Mouse (Mus musculus): Measurements from ENCODE around the gene Ppp2r5e. TPM values are rescaled to one million over a fixed set of nuclear protein-coding genes. Genes with fewer than 3 reads are reported as not detected.
"Not testable (repeated sequence)": the region's sequence is repeated elsewhere in the genome, so short reads cannot be mapped to it uniquely, and the experiment has no call there.

Ppp2r5e gene
- polyA plus RNA-seq, 1 experiment from 2014 or later = 20.9 TPM

DNA sequence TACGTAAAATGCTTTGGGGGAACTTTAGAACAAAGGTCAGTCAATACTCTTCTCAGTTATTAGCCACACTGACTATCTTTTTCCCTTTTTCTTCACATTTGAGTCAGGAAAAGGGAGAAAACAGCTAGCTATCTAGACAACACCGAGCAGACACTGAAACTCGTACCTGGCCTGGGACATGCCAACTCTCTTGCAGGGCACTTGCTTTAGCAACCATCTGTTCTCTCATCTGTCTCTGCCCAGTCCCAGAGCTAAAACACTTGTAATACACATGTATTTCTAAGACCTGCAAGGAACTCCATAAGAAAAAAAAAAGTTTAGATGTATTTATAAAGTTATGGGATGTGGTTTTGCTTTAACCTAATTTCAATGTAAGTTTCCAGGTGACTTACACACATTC lies 100.4 kb downstream of the Ppp2r5e start:
- WGBS = 91% methylated on average over 3 of the region's 3 CpGs
- no peak overlapping the region for H3K4me2 ChIP-seq
- no peaks in the 10 kb centered on the region for H3K36me3 ChIP-seq (replicated peaks)
- H3K27me3 ChIP-seq (replicated peaks) = no peaks in the 10 kb centered on the region
- H3K27ac ChIP-seq = no peak overlapping the region
- no peak overlapping the region for H3K4me3 ChIP-seq
- no peaks in the 10 kb centered on the region for H3K4me1 ChIP-seq
- H3K9me3 ChIP-seq = no peaks in the 10 kb centered on the region
- no peak overlapping the region for H3K9ac ChIP-seq
- ATAC-seq (replicated peaks) = no peak

DNA sequence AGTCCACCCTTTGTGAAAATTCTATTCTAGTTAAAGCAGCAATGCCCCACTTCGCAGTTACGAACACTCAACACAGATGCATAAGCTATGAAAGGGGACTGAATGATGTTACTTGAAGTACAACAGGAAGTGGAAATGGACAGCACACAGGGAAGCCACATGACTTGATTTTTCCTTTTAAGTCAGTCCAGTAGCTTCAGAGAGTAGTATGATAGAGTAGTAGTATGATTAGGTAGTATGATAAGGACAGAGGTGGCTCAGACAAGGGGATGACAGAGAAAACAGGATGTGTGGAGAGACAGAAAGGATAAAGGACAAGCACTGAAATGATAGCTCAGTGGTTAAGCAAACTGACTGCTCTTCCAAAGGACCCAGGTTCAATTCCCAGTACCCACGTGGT lies 101.4 kb downstream of the Ppp2r5e start:
- H3K4me3 ChIP-seq = no peak overlapping the region
- no peaks in the 10 kb centered on the region for H3K4me1 ChIP-seq
- ATAC-seq (replicated peaks) = no peak
- WGBS = 91% methylated on average over 3 of the region's 3 CpGs
- H3K9ac ChIP-seq = no peak overlapping the region
- H3K4me2 ChIP-seq = no peak overlapping the region
- H3K36me3 ChIP-seq (replicated peaks) = no peaks in the 10 kb centered on the region
- H3K27ac ChIP-seq = no peak overlapping the region
- no peaks in the 10 kb centered on the region for H3K27me3 ChIP-seq (replicated peaks)
- H3K9me3 ChIP-seq = no peaks in the 10 kb centered on the region

DNA sequence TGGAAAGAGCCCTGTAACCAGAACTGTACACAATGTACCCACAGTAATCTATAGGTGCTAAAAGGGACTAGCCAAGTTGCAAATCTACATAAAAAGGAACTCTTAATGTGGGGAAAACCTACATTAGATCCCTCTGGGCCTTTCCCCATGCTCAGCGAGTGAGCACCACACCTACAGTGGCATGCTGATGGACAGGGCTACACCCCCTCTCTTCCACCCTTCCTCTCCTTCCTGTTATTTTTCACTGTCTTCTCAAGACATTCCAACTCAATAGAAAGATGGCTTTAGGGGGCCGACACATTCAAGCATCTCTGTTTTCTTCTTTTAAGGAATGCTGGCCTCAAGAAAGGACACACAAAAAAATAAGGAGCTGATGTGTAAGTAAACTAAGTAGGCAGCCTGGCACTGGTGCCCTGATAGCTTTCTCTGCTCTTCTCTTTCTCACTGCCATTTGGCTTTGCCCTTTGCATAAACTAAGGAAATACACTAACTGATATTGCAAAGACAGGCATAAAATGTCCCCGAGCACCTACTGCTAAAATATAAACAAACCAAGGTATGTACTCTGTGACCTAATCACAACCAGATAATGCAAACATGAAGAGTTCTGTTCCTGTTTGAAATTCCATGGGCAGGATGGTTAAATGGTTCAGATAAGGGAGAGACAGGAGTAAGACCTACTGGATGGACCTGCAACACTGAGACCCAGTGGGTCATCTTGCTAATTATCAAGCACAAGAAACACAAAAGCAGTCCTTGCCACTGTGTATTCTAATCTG lies 103.3 kb downstream of the Ppp2r5e start:
- WGBS = 78% methylated on average over 3 of the region's 3 CpGs
- Histone ChIP-seq H3K9ac (no peak overlapping the region), H3K4me2 (no peak overlapping the region), H3K36me3 (replicated peaks) (no peaks in the 10 kb centered on the region), H3K4me3 (no peak overlapping the region), H3K4me1 (no peaks in the 10 kb centered on the region), H3K27ac (no peak overlapping the region), H3K27me3 (replicated peaks) (no peaks in the 10 kb centered on the region), H3K9me3 (no peaks in the 10 kb centered on the region)
- no peak for ATAC-seq (replicated peaks)

DNA sequence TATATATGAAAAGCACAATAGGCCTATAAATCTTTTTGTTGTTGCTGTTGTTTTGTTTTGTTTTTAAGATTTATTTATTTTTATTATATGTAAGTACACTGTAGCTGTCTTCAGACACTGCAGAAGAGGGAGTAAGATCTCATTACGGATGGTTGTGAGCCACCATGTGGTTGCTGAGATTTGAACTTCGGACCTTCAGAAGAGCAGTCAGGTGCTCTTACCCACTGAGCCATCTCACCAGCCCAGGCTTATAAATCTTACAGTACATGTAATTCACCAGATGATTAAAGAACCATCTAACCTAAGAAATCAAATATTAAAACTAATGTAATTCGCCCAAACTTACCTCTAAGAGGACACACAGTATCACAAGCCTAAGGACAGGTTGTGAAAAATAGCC lies 103.9 kb downstream of the Ppp2r5e start:
- H3K4me2 ChIP-seq; H3K4me3 ChIP-seq; H3K27ac ChIP-seq; H3K4me1 ChIP-seq; H3K27me3 ChIP-seq (replicated peaks); ATAC-seq (replicated peaks); H3K9me3 ChIP-seq; H3K36me3 ChIP-seq (replicated peaks); H3K9ac ChIP-seq: not testable (repeated sequence)
- WGBS = 93% methylated on average over 3 of the region's 3 CpGs

DNA sequence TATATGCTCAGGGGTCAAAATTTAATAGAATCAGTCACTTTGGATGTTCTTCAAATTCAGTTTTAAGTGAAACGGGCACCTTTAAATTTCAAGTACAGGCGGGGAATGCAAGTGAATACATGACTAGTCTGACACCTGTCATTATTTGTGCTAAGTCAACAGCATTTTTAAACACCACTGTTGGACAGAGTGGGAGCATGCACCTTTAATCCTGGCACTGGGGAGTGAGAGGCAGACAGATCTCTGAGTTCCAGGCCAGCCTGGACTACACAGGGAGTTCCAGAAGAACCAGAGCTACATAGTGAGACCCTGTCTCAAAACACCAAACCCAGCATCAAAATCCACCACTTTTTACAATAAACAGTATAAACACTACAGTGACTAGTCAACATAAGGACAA lies 108.5 kb downstream of the Ppp2r5e start:
- 95% methylated on average over 2 of the region's 2 CpGs for WGBS
- H3K4me3 ChIP-seq = no peak overlapping the region
- H3K4me1 ChIP-seq = no peaks in the 10 kb centered on the region
- no peaks in the 10 kb centered on the region for H3K27me3 ChIP-seq (replicated peaks)
- no peak overlapping the region for H3K27ac ChIP-seq
- H3K9me3 ChIP-seq = no peaks in the 10 kb centered on the region
- H3K4me2 ChIP-seq = no peak overlapping the region
- no peak overlapping the region for H3K9ac ChIP-seq
- no peak for ATAC-seq (replicated peaks)
- no peaks in the 10 kb centered on the region for H3K36me3 ChIP-seq (replicated peaks)

DNA sequence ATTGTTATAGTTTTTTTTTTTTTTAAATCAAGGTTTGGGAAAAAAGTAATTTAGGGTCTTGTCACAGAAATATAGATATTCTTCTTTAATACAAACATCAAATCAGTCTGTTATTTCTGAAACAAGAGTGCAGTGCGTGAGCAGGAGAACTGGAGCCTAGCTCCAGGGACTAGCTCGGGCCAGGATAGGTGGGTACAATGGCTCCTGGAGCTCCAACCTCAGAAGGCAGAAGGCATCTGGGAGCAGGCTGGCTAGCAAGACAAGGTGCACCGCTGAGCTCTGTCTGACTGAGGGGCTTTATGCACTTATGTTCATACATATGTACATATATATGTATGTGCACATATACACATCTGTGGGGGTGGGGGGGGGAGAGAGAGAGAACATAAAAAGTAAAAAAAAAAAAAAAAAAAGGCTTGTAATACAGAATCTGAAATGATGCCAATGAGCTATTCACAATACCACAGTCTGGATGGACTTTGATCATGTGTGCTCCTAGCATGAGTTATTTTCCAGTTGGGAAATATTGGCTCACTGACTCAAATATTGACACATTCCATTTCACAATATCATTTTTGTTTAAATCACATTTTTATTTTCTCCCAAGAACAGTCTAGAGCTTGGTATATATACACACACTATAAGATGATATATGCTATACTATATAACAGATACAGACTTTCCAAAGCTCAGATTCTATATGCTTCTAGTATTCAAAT lies 109.3 kb downstream of the Ppp2r5e start:
- no peak for ATAC-seq (replicated peaks)
- Histone ChIP-seq H3K4me2 (no peak overlapping the region), H3K27me3 (replicated peaks) (no peaks in the 10 kb centered on the region), H3K9ac (no peak overlapping the region), H3K27ac (no peak overlapping the region), H3K9me3 (no peaks in the 10 kb centered on the region), H3K4me1 (no peaks in the 10 kb centered on the region), H3K4me3 (no peak overlapping the region), H3K36me3 (replicated peaks) (no peaks in the 10 kb centered on the region)
- WGBS = 96% methylated on average over 3 of the region's 3 CpGs

DNA sequence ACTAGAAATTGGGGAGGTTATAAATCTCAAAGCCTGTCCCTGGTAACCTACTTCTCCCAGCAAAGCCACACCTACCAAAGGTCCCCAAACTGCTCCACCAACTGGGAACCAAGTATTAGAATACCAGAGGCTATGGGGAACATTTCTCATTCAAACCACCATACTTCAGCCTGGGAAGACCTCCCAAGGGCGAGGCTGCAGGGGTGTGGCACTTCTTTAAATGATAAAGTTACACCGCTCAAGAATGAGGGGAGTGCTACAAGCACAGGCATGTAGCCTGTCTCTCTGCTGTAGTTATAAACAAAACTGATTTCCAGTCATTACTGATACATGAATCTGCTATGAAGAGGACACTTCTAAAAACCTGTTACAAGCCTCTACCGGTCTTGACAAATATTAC lies 113.3 kb downstream of the Ppp2r5e start:
- H3K36me3 ChIP-seq (replicated peaks) = no peaks in the 10 kb centered on the region
- no peaks in the 10 kb centered on the region for H3K4me1 ChIP-seq
- ATAC-seq (replicated peaks) = no peak
- 97% methylated on average over 3 of the region's 3 CpGs for WGBS
- H3K27me3 ChIP-seq (replicated peaks) = no peaks in the 10 kb centered on the region
- no peaks in the 10 kb centered on the region for H3K9me3 ChIP-seq
- no peak overlapping the region for H3K4me3 ChIP-seq
- no peak overlapping the region for H3K9ac ChIP-seq
- H3K27ac ChIP-seq = no peak overlapping the region
- H3K4me2 ChIP-seq = no peak overlapping the region

DNA sequence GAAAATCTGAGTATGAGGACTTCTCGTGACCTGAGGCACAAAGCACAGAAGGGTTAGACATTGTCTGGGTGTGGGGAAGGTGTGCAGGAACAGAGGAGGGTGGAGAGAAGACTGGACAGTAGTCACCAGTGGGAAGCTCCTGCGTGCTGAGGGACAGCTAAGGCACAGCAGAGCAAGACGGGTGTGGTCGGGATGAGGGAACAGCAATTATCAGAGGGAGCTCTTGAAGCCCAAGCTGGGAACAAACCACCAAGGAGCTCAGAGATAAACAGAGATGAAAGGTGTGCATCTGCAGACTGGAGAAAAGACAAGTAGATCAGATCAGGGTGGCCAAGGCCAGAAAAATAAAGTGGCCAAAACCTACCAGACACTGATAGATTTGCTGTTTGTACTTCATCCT lies 114.0 kb downstream of the Ppp2r5e start:
- H3K9ac ChIP-seq = no peak overlapping the region
- H3K27ac ChIP-seq = no peak overlapping the region
- H3K4me2 ChIP-seq = no peak overlapping the region
- no peaks in the 10 kb centered on the region for H3K36me3 ChIP-seq (replicated peaks)
- over 99% methylated on average over 4 of the region's 4 CpGs for WGBS
- H3K9me3 ChIP-seq = no peaks in the 10 kb centered on the region
- no peaks in the 10 kb centered on the region for H3K27me3 ChIP-seq (replicated peaks)
- H3K4me3 ChIP-seq = no peak overlapping the region
- H3K4me1 ChIP-seq = no peaks in the 10 kb centered on the region
- no peak for ATAC-seq (replicated peaks)

DNA sequence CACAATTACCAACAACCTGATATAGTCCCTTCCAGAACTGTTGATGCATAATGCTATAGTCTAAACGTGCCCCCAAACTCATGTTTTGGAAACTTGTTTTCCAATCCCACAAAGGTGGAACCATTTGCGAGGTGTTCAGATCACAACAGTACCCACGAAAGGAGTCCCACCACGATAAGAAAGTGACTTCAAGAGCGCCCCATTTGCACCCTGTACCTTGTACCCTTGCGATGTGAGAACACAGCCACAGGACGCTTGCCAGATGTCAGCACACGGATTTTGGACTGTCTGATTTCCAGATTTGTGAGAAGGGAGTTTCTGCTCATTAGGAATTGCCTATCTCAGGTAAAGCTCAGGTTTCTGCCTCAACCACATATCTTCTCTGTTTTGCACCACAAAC lies 116.0 kb downstream of the Ppp2r5e start:
- Histone ChIP-seq H3K36me3 (replicated peaks) (no peaks in the 10 kb centered on the region), H3K9me3 (no peaks in the 10 kb centered on the region), H3K27ac (no peak overlapping the region), H3K4me3 (no peak overlapping the region), H3K4me2 (no peak overlapping the region), H3K27me3 (replicated peaks) (no peaks in the 10 kb centered on the region), H3K9ac (no peak overlapping the region), H3K4me1 (no peaks in the 10 kb centered on the region)
- ATAC-seq (replicated peaks) = no peak
- WGBS = 93% methylated on average over 8 of the region's 8 CpGs

DNA sequence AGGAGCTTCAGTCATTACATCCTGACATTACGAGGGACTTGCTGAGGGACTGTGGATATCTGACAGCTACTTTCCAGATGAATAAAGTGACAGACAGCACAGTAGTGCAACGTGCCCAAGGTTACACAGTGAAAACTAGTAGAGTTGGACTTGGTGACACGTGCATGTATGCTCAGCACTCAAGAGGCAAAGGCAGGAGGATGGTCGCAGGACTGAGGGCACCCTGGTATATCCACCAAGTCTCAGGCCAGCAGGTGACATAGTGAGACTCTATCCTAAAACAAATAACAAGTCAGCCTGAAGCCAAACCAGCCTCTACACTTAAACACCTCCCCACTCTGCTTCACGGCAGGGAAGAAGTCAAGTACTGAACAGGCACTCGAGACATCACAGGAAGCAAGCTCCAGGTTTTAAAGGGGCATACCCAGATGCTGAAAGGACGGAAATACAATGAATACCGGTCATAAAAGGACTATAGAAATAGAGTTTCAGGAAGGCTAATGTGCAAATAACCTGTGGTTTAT lies 116.6 kb downstream of the Ppp2r5e start:
- Histone ChIP-seq H3K27ac (no peak overlapping the region), H3K9me3 (no peaks in the 10 kb centered on the region), H3K4me1 (no peaks in the 10 kb centered on the region), H3K9ac (no peak overlapping the region), H3K4me2 (no peak overlapping the region), H3K36me3 (replicated peaks) (no peaks in the 10 kb centered on the region), H3K4me3 (no peak overlapping the region), H3K27me3 (replicated peaks) (no peaks in the 10 kb centered on the region)
- WGBS = 76% methylated on average over 8 of the region's 8 CpGs
- no peak for ATAC-seq (replicated peaks)

DNA sequence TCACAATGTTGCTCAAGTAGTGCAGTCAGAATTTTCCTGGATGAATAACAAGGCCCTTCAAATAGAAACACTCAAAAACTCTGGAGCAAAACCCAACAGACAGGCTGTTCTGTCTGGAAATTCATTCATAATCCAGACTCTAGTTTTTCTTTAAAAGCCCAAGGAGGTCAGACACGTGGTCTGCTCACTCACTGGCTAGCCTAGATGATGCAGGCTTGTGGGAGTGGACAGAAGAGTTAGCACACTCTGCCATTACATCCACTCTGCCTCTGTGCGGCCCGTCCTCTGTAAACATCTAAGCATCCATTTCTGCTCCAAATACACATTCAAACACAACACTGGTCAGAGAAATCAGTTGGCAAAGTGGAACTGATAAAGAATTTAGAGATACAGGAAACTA lies 117.4 kb downstream of the Ppp2r5e start:
- Histone ChIP-seq H3K4me2 (no peak overlapping the region), H3K27ac (no peak overlapping the region), H3K9me3 (no peaks in the 10 kb centered on the region), H3K4me1 (no peaks in the 10 kb centered on the region), H3K9ac (no peak overlapping the region), H3K36me3 (replicated peaks) (no peaks in the 10 kb centered on the region), H3K27me3 (replicated peaks) (no peaks in the 10 kb centered on the region), H3K4me3 (no peak overlapping the region)
- WGBS = 87% methylated on average over 3 of the region's 3 CpGs
- ATAC-seq (replicated peaks) = no peak

DNA sequence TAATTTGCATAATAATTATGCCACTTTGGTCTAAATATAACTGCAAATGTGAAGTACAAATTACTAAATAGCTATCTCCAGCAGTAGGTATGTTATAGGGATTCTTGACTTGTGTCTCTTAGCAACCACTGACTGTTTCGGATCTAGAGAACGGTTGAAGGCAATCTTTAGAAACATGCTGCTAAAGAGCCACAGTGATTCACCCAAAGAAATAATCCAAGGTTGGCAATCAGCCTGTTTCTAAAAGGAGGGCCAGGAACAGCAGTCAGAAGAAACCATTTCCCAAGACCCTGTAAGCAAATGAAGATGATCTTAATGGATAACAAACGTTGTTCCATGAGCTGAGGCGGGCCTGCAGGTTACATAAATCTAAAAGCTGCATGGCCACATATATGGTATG lies 117.9 kb downstream of the Ppp2r5e start:
- WGBS = 43% methylated on average over 4 of the region's 4 CpGs
- Histone ChIP-seq H3K4me1 (no peaks in the 10 kb centered on the region), H3K4me3 (no peak overlapping the region), H3K4me2 (no peak overlapping the region), H3K27ac (no peak overlapping the region), H3K9me3 (no peaks in the 10 kb centered on the region), H3K27me3 (replicated peaks) (no peaks in the 10 kb centered on the region), H3K36me3 (replicated peaks) (no peaks in the 10 kb centered on the region), H3K9ac (no peak overlapping the region)
- no peak for ATAC-seq (replicated peaks)

DNA sequence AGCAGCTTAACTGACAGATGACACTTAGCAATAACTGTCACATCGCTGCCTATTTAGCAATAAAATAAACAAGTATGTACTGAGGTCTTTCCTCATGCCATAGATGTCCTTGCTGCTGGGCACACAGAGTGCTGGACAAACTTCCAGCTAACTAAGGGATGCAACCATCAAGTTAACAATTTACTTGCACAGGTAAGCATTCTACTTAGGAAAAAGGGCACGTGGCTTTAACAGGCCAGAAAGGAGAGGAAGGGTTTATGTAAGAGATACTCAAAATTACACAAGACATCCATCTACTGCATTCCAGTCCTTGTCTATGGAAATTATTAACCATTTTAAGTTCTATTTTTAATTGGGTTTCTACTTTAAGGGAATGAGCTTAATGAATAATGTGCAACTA lies 123.0 kb downstream of the Ppp2r5e start:
- 95% methylated on average over 2 of the region's 2 CpGs for WGBS
- no peaks in the 10 kb centered on the region for H3K36me3 ChIP-seq (replicated peaks)
- H3K9me3 ChIP-seq = no peaks in the 10 kb centered on the region
- H3K27ac ChIP-seq = no peak overlapping the region
- no peak overlapping the region for H3K4me2 ChIP-seq
- no peak overlapping the region for H3K9ac ChIP-seq
- H3K4me1 ChIP-seq = no peaks in the 10 kb centered on the region
- no peak overlapping the region for H3K4me3 ChIP-seq
- H3K27me3 ChIP-seq (replicated peaks) = no peaks in the 10 kb centered on the region
- ATAC-seq (replicated peaks) = no peak

All from midbrain, embryonic 15.5 days (tissue).